8 mouse cellular contexts compared by ENCODE assay signal in genomic region chr4:123797856-123798255, GRCm38 (mm10). TPM values are rescaled to one million over a fixed set of nuclear protein-coding genes. Genes with fewer than 3 reads are reported as not detected.
DNase-seq lines count a peak whose midpoint lies in the region; ATAC-seq lines count a peak whose summit lies in the region.
"Had no signal": no experiment of that assay in that cellular context is flagged by ENCODE, and none has a peak within 500 bp of the region (broad histone marks: within the 10 kb centered on the region; RNA-seq: fewer than 3 reads in every experiment).

No protein-coding gene starts in this region.

- peaks cover 11% of the 10 kb centered on the region for H3K4me1 ChIP-seq in neural tube, embryonic 15.5 days
- H3K4me1 ChIP-seq in heart, embryonic 11.5 days (ENCODE audit: control insufficient read depth, insufficient read depth, low read length), result no peaks in the 10 kb centered on the region

- no peak overlapping the region for H3K9ac ChIP-seq in neural tube, embryonic 15.5 days (replicated peaks)
- no peak overlapping the region for H3K9ac ChIP-seq in heart, embryonic 11.5 days (ENCODE audit: low read depth, low read length)

- WGBS in neural tube, embryonic 15.5 days, result 12% methylated on average over 7 of the region's 7 CpGs
- WGBS in heart, embryonic 11.5 days (ENCODE audit: insufficient replicate concordance), result 71% methylated on average over 7 of the region's 7 CpGs

- peak; percentile 66 for ATAC-seq in neural tube, embryonic 15.5 days (ENCODE audit: low FRiP score)
- no peak for ATAC-seq in activated CD4-positive, CD25-positive, alpha-beta regulatory T cell, adult 4 months
- no peak for ATAC-seq in heart, embryonic 11.5 days (replicated peaks; ENCODE audit: insufficient number of reproducible peaks, low FRiP score, low TSS enrichment)

- DNase-seq in embryo, embryonic 10.5 days (ENCODE audit: low spot score), result peak; percentile 58
- DNase-seq in frontal cortex, postnatal 10 days (ENCODE audit: low spot score in 2 of 2), result peak; percentile 65
- peak; percentile 67 to 83 for DNase-seq in left cerebral cortex, adult 9 months (ENCODE audit: low spot score in 2 of 2)
- DNase-seq in adrenal gland, postnatal 4 days (ENCODE audit: low spot score in 2 of 2), result no peak

- no peaks in the 10 kb centered on the region for H3K36me3 ChIP-seq in neural tube, embryonic 15.5 days
- no peaks in the 10 kb centered on the region for H3K36me3 ChIP-seq in heart, embryonic 11.5 days (ENCODE audit: control insufficient read depth, insufficient read depth, low read length)

- H3K4me2 ChIP-seq in neural tube, embryonic 15.5 days, result no peak overlapping the region; the same call in 1 of the 2 replicates
- H3K4me2 ChIP-seq in heart, embryonic 11.5 days, result no peak overlapping the region

- no peaks in the 10 kb centered on the region for H3K27me3 ChIP-seq in neural tube, embryonic 15.5 days (replicated peaks)
- no peaks in the 10 kb centered on the region for H3K27me3 ChIP-seq in heart, embryonic 11.5 days (ENCODE audit: control insufficient read depth, insufficient read depth, low read length)

- no peak overlapping the region for H3K4me3 ChIP-seq in neural tube, embryonic 15.5 days (replicated peaks)
- H3K4me3 ChIP-seq in heart, embryonic 11.5 days (ENCODE audit: low read depth, low read length), result no peak overlapping the region

- peak overlapping the region; percentile 58 for H3K27ac ChIP-seq in neural tube, embryonic 15.5 days (replicated peaks)
- no peak overlapping the region for H3K27ac ChIP-seq in heart, embryonic 11.5 days (ENCODE audit: low read depth, low read length)

- H3K9me3 ChIP-seq in neural tube, embryonic 15.5 days (replicated peaks), result no peaks in the 10 kb centered on the region
- H3K9me3 ChIP-seq in heart, embryonic 11.5 days (replicated peaks; ENCODE audit: control insufficient read depth, low read length), result no peaks in the 10 kb centered on the region

RNA-seq across cellular contexts. Expression of gene Rhbdl2, which starts 10.2 kb away (rescaled TPM):
- polyA plus RNA-seq in neural tube, embryonic 15.5 days (2015; fragmentation: Nextera tagmentation; extraction: Ambion mirVana), result 1.7 and 4.6 TPM in 2 replicates
- under 1 TPM in 1 of 2 experiments, not detected in 1; 0.83 TPM for polyA plus RNA-seq in activated CD4-positive, CD25-positive, alpha-beta regulatory T cell, adult 4 months (2017; shearing (Covaris generic))
- 1 to 10 TPM; 2.3 to 3.2 TPM for total RNA-seq in adrenal gland, postnatal 4 days (2021)
- 1.9 and 2.1 TPM in 2 replicates for polyA plus RNA-seq in heart, embryonic 11.5 days (2014; fragmentation: Nextera tagmentation; extraction: Ambion mirVana)
- polyA plus RNA-seq: liver, adult 2 months had no signal

RNA-seq across cellular contexts. Expression of gene Akirin1, which starts 47.7 kb away (rescaled TPM):
- polyA plus RNA-seq in neural tube, embryonic 15.5 days (2015; fragmentation: Nextera tagmentation; extraction: Ambion mirVana), result 73.5 and 79.9 TPM in 2 replicates
- polyA plus RNA-seq in activated CD4-positive, CD25-positive, alpha-beta regulatory T cell, adult 4 months (2017; shearing (Covaris generic)), result 10 to 100 TPM; 12.0 to 14.3 TPM
- 10 to 100 TPM; 47.0 to 53.5 TPM for total RNA-seq in adrenal gland, postnatal 4 days (2021)
- 65.8 and 66.8 TPM in 2 replicates for polyA plus RNA-seq in heart, embryonic 11.5 days (2014; fragmentation: Nextera tagmentation; extraction: Ambion mirVana)

Comparison
In these comparisons a context has a peak if more than half of its experiments do, and no peak if none do; other contexts are left out.
1. DNase-seq: peak in embryo, embryonic 10.5 days (single experiment), frontal cortex, postnatal 10 days (2 of 2) and left cerebral cortex, adult 9 months (2 of 2); none in adrenal gland, postnatal 4 days (0 of 2).